Mouse (Mus musculus) intestine, embryonic 14.5 days (tissue): ENCODE measurements around the gene Kazald1. TPM values are rescaled to one million over a fixed set of nuclear protein-coding genes. Genes with fewer than 3 reads are reported as not detected.
A peak's percentile ranks its signal among the peaks of the same experiment; 100 is the strongest.

ENCODE experiments used
- ATAC-seq: fragments of 200-750 bp; cut with Nextera tagmentation; replicated peaks from 2 replicates; pipeline ENCODE4 v1.8.0; 2017; ENCODE audit warnings: low read depth, moderate number of reproducible peaks, moderate TSS enrichment, moderate library complexity; ENCODE audit not compliant: low FRiP score, low TSS enrichment
- DNase-seq: peaks from one replicate; pipeline ENCODE4 v3.0.0-alpha.2; 2018; ENCODE audit warnings: low spot score
- H3K27ac ChIP-seq: fragments of 300-500 bp; sonication (generic); 2 replicates; pipeline ENCODE4 v1.5.1; 2014; ENCODE audit warnings: low read depth, mild to moderate bottlenecking, control low read depth
- H3K27me3 ChIP-seq: fragments of 300-500 bp; sonication (generic); replicated peaks from 2 replicates; pipeline ENCODE4 v1.6.1; 2014; ENCODE audit warnings: low read length, control low read depth; ENCODE audit not compliant: control insufficient read depth, insufficient read depth
- H3K36me3 ChIP-seq: fragments of 300-500 bp; sonication (generic); 2 replicates; pipeline ENCODE4 v1.6.1; 2014; ENCODE audit warnings: low read length, control low read depth; ENCODE audit not compliant: control insufficient read depth, insufficient read depth
- H3K4me1 ChIP-seq: fragments of 300-500 bp; sonication (generic); replicated peaks from 2 replicates; pipeline ENCODE4 v1.6.1; 2014; ENCODE audit warnings: low read length, control low read depth, mixed read lengths; ENCODE audit not compliant: control insufficient read depth, insufficient read depth
- H3K4me2 ChIP-seq: fragments of 300-500 bp; sonication (generic); 2 replicates; pipeline ENCODE4 v1.6.1; 2014; ENCODE audit warnings: low read length
- H3K4me3 ChIP-seq: fragments of 300-500 bp; sonication (generic); 2 replicates; pipeline ENCODE4 v1.5.1; 2014; ENCODE audit warnings: low read depth, low read length, control low read depth, mixed read lengths
- H3K9ac ChIP-seq: fragments of 300-500 bp; sonication (generic); 2 replicates; pipeline ENCODE4 v1.6.1; 2014; ENCODE audit warnings: mild to moderate bottlenecking, low read length
- H3K9me3 ChIP-seq: fragments of 300-500 bp; sonication (generic); 2 replicates; pipeline ENCODE4 v1.6.1; 2016; ENCODE audit warnings: low read length, control low read depth; ENCODE audit not compliant: control insufficient read depth
- WGBS: fragments of 180-500 bp; shearing (Covaris S2); extraction: QIAGEN DNeasy Blood & Tissue Kit; methylation state at CpG from one replicate; pipeline ENCODE4 v1.1.7; 2014; 5-methylcytosine and 5-hydroxymethylcytosine counted together
- polyA plus RNA-seq: library from polyadenylated mRNA; unstranded; fragments of >200 nt; fragmentation: Nextera tagmentation; extraction: Ambion mirVana; gene quantifications from 2 replicates; pipeline ENCODE4 v1.2.1, GENCODE M21; 2014

Kazald1 gene
- polyA plus RNA-seq, 1 experiment from 2014 or later = 1.8 TPM

DNA sequence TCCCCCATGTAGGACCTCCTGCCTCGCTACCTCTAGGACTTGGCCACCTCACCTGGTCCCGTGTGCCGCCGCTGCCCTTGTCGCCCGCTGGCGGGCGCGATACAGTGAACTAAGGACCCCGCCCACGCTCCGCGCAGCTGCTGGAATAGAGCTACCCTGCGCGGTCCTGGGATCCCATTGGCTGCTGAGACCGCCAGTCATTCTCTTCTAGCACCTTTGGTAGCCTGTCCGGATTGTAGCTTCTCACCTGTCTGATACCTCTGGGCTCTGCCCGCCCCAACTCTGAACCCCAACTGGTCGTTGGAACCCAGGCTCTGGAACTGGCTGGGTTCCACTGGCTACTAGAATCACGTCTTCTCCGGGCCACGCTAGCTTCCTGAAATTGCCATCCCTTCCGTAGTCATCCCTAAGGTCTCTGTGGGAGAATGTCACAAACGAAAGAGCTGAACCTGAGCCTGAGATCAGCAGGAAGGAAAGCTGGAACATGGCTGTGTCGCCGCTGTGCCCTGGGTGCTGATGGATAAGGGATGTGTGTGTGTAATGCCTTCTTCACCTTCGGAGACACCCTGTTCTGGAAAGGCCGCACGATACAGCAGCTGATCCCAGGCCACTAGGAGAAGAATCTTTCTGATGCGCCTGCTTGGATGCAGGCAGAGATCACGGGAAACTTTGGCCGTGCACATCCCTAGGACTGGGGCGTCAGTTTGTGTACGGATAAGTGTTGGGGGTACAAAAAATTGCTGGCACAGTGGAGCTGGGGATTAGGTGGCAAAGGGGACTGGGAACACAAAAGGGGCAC lies 28.3 kb upstream of the Kazald1 start:
- Histone ChIP-seq H3K9ac (peak overlapping the region; percentile 50), H3K9me3 (no peaks in the 10 kb centered on the region), H3K27me3 (peaks cover 23% of the 10 kb centered on the region), H3K4me1 (peaks cover 17% of the 10 kb centered on the region), H3K36me3 (peaks cover 7% of the 10 kb centered on the region; the same call in 1 of the 2 replicates), H3K4me2 (peak overlapping the region; percentile 92), H3K4me3 (peak overlapping the region; percentile 57), H3K27ac (peak overlapping the region; percentile 84)
- DNase-seq (peak; percentile 88), ATAC-seq (peak; percentile 54)
- 2% methylated on average over 34 of the region's 34 CpGs for WGBS

DNA sequence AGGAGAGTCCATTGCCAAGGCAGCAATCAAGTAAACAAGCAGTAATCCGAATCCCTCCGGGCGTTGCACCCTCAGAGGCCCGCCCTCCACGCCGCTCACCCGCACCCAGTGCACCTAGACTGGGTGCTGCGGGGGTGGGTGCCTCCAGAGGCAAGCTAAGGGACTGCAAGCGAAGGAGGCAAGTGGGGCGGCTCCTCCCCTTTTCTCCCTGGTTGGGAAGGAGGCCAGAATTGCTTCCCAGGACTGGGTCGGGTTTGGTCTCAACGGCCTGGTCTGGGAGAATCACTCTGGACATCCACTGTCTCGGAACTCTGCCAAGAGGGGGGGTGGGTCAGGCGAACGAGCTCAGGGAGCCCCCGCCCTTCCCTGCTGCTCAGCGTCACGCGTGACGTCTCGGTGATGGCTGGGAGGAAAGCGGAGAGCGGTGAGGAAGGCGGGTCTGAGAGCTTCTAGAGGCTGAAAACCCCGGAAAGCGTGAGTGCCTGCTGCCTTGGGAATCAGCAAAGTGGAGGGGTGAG lies 27.6 kb upstream of the Kazald1 start, which contains the start of gene Sfxn3:
Sfxn3 (plus strand) TSS at position 87 of the 518 bp plus-strand sequence.
- DNase-seq (peak; percentile 95), ATAC-seq (peak; percentile 79)
- Histone ChIP-seq H3K27me3 (peaks cover 23% of the 10 kb centered on the region), H3K9ac (peak within 1 kb of the TSS; percentile 50), H3K27ac (peak within 1 kb of the TSS; percentile 84), H3K4me2 (peak within 1 kb of the TSS; percentile 92), H3K4me1 (peaks cover 17% of the 10 kb centered on the region), H3K9me3 (no peaks in the 10 kb centered on the region), H3K36me3 (peaks cover 14% of the 10 kb centered on the region), H3K4me3 (peak within 1 kb of the TSS; percentile 57)
- WGBS = under 1% methylated on average over 26 of the region's 26 CpGs

DNA sequence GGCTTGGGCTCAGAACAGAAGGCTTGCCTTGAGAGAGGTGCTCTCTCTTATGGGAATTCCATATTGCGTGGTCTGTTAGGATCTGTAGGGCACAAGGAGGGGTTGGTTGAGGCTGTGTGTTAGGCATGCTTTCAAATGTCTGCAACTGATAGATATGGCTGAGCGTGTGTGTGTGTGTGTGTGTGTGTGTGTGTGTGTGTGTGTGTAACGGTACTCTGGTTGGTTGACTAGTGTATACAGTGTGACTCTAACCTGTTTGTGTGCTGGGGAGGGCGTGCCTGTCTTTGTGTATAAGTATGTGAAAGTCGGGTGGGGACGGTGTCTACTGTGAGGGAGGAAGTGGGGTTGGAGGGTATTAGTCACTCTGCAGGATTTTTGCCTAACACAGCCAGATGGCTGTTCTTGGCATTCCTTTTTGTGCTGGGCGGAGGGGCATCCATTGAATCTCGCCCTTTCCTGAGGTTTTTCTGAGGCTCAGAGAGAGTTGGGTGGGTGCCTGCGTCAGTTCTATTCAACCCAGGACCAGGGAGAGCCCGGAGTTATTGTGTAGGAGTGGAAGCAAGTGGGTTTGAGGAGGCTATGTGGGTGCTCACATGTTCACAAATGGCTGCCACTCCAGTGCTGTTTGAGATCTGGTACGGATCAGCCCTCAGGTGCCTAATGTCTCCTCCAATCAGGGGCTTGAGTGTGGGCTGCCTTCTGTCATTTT lies 27.0 kb upstream of the Kazald1 start:
- ATAC-seq (peak; percentile 53), DNase-seq (no peak)
- H3K4me1 ChIP-seq = peaks cover 17% of the 10 kb centered on the region
- H3K36me3 ChIP-seq = peaks cover 20% of the 10 kb centered on the region
- H3K9ac ChIP-seq = peak overlapping the region; percentile 50
- peak overlapping the region; percentile 92 for H3K4me2 ChIP-seq
- 23% methylated on average over 11 of the region's 11 CpGs for WGBS
- peaks cover 23% of the 10 kb centered on the region for H3K27me3 ChIP-seq
- no peaks in the 10 kb centered on the region for H3K9me3 ChIP-seq
- peak overlapping the region; percentile 57 for H3K4me3 ChIP-seq
- H3K27ac ChIP-seq = peak overlapping the region; percentile 84

DNA sequence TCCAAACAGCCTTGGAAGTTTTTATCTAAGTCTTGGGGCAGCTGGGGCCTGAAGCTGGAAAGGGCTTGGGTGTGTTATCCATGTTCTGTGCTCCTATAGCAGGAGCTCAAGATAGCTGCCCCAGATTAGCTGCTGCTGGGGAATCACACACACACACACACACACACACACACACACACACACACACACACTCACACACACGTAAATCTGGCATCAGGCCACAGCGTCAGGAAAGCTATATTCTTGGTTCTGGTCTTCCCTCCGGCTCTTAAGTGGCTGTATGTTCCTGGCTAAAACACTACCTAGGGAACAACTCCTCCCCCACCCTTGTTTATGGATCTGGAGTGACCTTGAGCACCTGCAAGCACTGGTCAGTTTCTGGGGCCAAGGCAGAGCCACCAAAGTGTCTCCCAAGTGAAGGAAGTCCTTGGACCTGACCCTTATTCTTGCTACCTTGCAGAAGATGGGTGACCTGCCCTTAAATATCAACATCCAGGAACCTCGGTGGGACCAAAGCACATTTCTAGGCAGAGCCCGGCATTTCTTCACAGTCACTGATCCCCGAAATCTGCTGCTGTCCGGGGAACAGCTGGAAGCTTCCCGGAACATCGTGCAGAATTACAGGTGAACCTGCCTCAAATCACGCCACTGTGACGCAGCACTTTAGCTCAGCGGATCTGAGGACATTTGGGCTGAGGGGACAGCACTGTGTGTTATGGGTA lies 26.2 kb upstream of the Kazald1 start:
- H3K4me1 ChIP-seq = peaks cover 17% of the 10 kb centered on the region
- ATAC-seq = no peak
- H3K9ac ChIP-seq = peak overlapping the region; percentile 50

DNA sequence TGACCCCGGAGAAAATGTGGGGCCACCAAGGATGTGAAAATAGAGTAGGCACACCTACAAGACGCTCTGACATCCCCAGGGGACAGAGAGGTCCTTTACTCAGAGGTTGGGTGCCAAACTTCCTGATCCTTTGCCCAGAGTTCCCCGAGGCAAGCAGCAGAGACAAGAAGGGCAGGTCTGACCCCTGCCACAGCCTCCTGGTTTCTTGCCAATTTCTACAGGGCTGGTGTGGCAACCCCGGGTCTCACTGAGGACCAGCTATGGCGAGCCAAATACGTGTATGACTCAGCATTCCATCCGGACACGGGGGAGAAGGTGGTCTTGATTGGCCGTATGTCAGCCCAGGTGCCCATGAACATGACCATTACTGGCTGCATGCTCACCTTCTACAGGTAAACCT lies 25.5 kb upstream of the Kazald1 start:
- ATAC-seq (no peak), DNase-seq (no peak)
- Histone ChIP-seq H3K9ac (no peak overlapping the region), H3K36me3 (peaks cover 23% of the 10 kb centered on the region), H3K27ac (no peak overlapping the region), H3K4me2 (no peak overlapping the region), H3K4me1 (peaks cover 17% of the 10 kb centered on the region), H3K27me3 (peaks cover 17% of the 10 kb centered on the region), H3K9me3 (no peaks in the 10 kb centered on the region), H3K4me3 (no peak overlapping the region)
- WGBS = 76% methylated on average over 9 of the region's 9 CpGs

More for the DNA sequence above, 26.2 kb upstream of the Kazald1 start:
- peak overlapping the region; percentile 84 for H3K27ac ChIP-seq
- peaks cover 23% of the 10 kb centered on the region for H3K27me3 ChIP-seq
- no peaks in the 10 kb centered on the region for H3K9me3 ChIP-seq
- H3K4me3 ChIP-seq = peak overlapping the region; percentile 57
- peak overlapping the region; percentile 92 for H3K4me2 ChIP-seq
- H3K36me3 ChIP-seq = peaks cover 21% of the 10 kb centered on the region
- WGBS = 74% methylated on average over 12 of the region's 12 CpGs
- no peak for DNase-seq

DNA sequence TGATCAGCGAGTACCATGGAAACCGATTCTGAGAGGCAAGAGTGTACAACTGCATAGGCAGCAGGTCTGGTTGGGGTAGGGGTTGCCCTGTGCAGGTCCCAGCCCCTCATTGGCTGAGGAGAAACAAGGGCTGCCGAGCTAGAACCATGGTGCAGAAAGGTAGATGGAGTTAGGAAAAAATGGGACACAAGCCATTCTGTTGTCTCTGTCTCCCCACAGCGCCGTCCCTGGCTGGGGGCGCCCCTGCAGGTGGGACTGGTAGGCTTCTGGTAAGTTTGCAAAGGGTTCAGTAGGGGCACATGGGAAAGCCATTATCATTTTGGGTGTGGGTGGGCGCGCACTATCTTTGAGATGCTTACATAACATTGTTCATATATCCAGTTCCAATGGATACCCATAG lies 21.6 kb upstream of the Kazald1 start:
- no peak for ATAC-seq
- no peaks in the 10 kb centered on the region for H3K9me3 ChIP-seq
- H3K4me2 ChIP-seq = no peak overlapping the region
- H3K27me3 ChIP-seq = no peaks in the 10 kb centered on the region
- WGBS = 87% methylated on average over 8 of the region's 8 CpGs
- H3K27ac ChIP-seq = no peak overlapping the region
- peaks cover 28% of the 10 kb centered on the region for H3K36me3 ChIP-seq
- peaks cover 21% of the 10 kb centered on the region for H3K4me1 ChIP-seq
- H3K9ac ChIP-seq = no peak overlapping the region
- no peak overlapping the region for H3K4me3 ChIP-seq
- no peak for DNase-seq

DNA sequence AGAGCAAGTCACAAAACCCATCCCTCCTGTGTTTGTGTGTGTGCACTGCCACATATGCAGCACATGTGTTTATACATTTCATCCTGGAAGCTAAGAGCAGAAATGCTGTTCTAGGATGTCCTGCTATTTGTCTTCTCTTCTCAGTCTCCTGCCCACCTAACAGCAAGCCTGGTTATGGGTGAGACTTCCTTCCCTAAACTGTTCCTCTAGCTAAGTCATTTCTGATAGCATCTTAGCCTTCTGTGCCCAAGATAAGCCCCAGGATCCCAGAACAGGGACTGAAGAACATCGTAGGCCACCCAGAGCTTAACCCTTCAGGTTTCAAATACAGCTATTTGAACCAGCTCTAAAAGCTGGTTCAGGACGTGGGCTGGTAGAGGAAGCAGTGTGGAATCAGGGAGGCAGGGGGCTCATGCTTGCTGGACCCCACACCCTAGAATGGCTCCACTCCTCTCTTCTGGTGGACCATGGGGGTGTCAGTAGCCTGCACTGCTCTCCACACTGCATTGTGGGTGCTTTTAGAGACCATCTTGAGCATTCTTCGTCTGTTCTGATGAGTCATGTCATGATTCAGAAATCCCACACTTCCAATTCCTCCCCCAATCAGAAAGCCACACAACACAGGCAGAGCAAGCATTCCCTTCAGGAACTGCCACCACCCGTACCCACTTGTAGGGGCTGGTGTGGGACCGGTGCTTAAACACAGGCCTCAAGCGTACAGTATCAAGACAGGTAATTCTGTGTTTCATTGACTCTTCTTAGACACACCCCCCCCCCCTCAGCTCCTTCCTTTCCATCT lies 19.9 kb upstream of the Kazald1 start:
- H3K4me3 ChIP-seq = no peak overlapping the region
- H3K9me3 ChIP-seq = no peaks in the 10 kb centered on the region
- H3K36me3 ChIP-seq = peaks cover 28% of the 10 kb centered on the region
- no peak overlapping the region for H3K9ac ChIP-seq
- no peak for ATAC-seq
- no peak overlapping the region for H3K4me2 ChIP-seq
- H3K4me1 ChIP-seq = peaks cover 20% of the 10 kb centered on the region
- no peak overlapping the region for H3K27ac ChIP-seq
- H3K27me3 ChIP-seq = no peaks in the 10 kb centered on the region
- DNase-seq = no peak
- 88% methylated on average over 6 of the region's 6 CpGs for WGBS
